Mouse (Mus musculus) midbrain, embryonic 13.5 days (tissue): ENCODE measurements at regions not wholly inside any gene's neighbourhood (a gene's known extent, or its start where the extent isn't known, plus 50 kb on each side); places are given as distances from the start of the nearest gene placed in this dataset.

Experiments used
- ATAC-seq: fragments of 200-750 bp; cut with Nextera tagmentation; 2 replicates; pipeline ENCODE4 v1.8.0; 2017; ENCODE audit warnings: mild to moderate bottlenecking, moderate TSS enrichment, moderate library complexity
- H3K27ac ChIP-seq: fragments of 300-500 bp; sonication (generic); 2 replicates; pipeline ENCODE4 v1.5.1; 2015; ENCODE audit warnings: inconsistent platforms, mild to moderate bottlenecking, moderate library complexity
- H3K27me3 ChIP-seq: fragments of 300-500 bp; sonication (generic); 2 replicates; pipeline ENCODE4 v1.6.1; 2015; ENCODE audit warnings: mild to moderate bottlenecking, inconsistent platforms
- H3K36me3 ChIP-seq: fragments of 300-500 bp; sonication (generic); 2 replicates; pipeline ENCODE4 v1.6.1; 2015; ENCODE audit warnings: mild to moderate bottlenecking, inconsistent platforms
- H3K4me1 ChIP-seq: fragments of 300-500 bp; sonication (generic); replicated peaks from 2 replicates; pipeline ENCODE4 v1.6.1; 2015; ENCODE audit warnings: inconsistent platforms
- H3K4me2 ChIP-seq: fragments of 300-500 bp; sonication (generic); replicated peaks from 2 replicates; pipeline ENCODE4 v1.6.1; 2015; ENCODE audit warnings: moderate library complexity, mild to moderate bottlenecking, inconsistent platforms
- H3K4me3 ChIP-seq: fragments of 300-500 bp; sonication (generic); replicated peaks from 2 replicates; pipeline ENCODE4 v1.5.1; 2015; ENCODE audit warnings: mild to moderate bottlenecking, inconsistent platforms
- H3K9ac ChIP-seq: fragments of 300-500 bp; sonication (generic); replicated peaks from 2 replicates; pipeline ENCODE4 v1.6.1; 2015; ENCODE audit warnings: mild to moderate bottlenecking, inconsistent platforms
- H3K9me3 ChIP-seq: fragments of 300-500 bp; sonication (generic); 2 replicates; pipeline ENCODE4 v1.6.1; 2016; ENCODE audit warnings: mild to moderate bottlenecking, inconsistent platforms
- WGBS: fragments of 180-500 bp; shearing (Covaris S2); methylation state at CpG from one replicate; pipeline ENCODE4 v1.1.7; 2015; 5-methylcytosine and 5-hydroxymethylcytosine counted together

DNA sequence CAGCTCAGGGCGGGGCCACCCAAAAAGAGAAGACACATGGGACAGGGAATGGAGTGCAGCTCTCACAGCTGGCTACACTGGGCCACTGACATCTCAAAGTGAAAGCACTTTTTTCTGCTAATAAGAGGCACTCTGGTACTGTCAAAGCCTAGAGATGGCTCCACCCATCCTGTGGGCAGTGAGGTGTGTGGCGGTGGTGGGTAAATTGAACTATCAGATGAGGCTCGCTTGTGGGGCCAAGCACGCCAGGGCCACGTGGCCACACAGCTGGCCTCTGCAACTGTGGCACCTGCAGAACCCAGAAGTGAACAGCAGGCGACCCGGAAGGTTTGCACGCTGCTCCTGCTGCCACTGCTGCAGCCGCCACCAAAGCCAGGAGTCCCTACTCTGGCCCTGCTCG lies 756.6 kb downstream of the A830018L16Rik start:
- no peak overlapping the region for H3K4me2 ChIP-seq
- no peak overlapping the region for H3K9ac ChIP-seq
- no peaks in the 10 kb centered on the region for H3K36me3 ChIP-seq
- no peaks in the 10 kb centered on the region for H3K9me3 ChIP-seq
- no peaks in the 10 kb centered on the region for H3K27me3 ChIP-seq
- H3K27ac ChIP-seq, result no peak overlapping the region
- H3K4me3 ChIP-seq, result no peak overlapping the region
- H3K4me1 ChIP-seq, result no peaks in the 10 kb centered on the region
- no peak for ATAC-seq
- WGBS, result 87% methylated on average over 10 of the region's 10 CpGs

DNA sequence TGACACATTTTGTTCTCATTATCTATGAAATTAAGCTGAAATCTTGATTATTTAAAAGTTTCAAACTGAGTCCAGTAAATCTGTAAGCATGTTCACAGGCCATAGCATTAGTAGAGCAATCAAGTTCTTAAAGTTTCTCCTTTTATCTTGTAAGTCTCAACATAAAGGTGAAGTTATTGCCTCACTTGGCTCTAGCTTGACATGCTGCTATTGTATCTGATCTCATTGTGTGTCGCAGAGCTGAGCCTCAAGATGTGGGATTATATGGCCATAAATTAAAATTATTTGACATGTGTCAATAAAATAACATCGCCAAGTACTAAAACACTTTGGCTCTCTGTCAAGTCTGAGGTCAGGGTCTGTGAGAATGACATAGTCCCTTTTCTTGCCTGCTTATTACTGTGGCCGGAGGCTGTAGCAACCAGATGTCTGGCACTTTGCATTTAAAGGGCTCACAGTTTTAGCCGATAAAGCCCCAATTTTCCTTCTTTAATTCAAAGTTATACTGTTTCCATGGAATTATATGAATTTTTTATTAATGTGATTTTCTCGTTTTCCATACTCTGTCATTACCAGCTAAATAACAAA lies 775.8 kb downstream of the A830018L16Rik start:
- Histone ChIP-seq H3K9me3 (no peaks in the 10 kb centered on the region), H3K27ac (no peak overlapping the region), H3K36me3 (no peaks in the 10 kb centered on the region), H3K4me2 (no peak overlapping the region), H3K27me3 (no peaks in the 10 kb centered on the region), H3K4me1 (no peaks in the 10 kb centered on the region), H3K4me3 (no peak overlapping the region), H3K9ac (no peak overlapping the region)
- ATAC-seq, result no peak
- WGBS, result 77% methylated on average over 5 of the region's 5 CpGs

DNA sequence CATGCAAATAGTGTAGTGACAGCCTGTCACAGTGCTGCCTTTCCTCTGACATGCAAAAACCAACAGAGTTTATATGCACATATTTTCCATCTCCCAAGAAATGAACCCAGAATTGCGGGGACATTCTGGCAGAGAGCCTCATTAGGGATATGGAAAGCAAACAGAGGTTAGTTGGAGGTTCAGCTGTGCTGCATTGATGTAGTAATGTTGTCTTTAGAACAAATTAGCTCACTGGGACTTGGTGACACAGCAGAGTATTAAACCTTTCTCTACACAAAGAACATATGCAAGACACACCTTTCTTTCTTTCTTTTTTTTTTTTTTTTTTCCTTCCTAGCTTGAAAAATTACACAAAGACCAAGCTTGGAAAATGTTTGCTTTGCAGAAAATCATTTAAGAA lies 778.7 kb downstream of the A830018L16Rik start:
- 67% methylated on average over 1 of the region's 1 CpGs for WGBS
- H3K27me3 ChIP-seq, result no peaks in the 10 kb centered on the region

DNA sequence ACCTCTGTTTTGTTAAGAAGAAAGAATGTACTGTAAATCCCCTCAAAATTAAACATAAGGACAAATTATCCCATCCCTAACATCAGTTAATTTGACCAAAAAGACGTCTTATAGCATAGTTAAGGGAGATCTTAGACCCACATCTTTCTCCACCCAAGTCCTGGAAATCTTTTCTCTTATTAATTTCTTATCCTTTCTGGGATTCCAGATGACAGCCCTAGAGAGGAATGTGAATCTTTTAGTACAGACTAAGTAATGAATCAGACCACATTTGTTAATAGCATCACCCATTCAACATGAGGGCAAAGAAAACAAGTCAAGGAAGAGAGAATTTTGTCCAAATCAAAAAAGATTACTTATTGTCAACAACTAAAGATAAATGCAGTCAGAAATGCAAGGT lies 817.2 kb downstream of the A830018L16Rik start:
- Histone ChIP-seq H3K27ac (no peak overlapping the region), H3K27me3 (no peaks in the 10 kb centered on the region), H3K36me3 (no peaks in the 10 kb centered on the region), H3K4me1 (no peaks in the 10 kb centered on the region), H3K4me3 (no peak overlapping the region), H3K9me3 (no peaks in the 10 kb centered on the region), H3K9ac (no peak overlapping the region), H3K4me2 (no peak overlapping the region)
- no peak for ATAC-seq
- WGBS, result 68% methylated on average over 1 of the region's 1 CpGs

More for the DNA sequence above, 778.7 kb downstream of the A830018L16Rik start:
- no peak for ATAC-seq
- no peak overlapping the region for H3K4me3 ChIP-seq
- no peaks in the 10 kb centered on the region for H3K4me1 ChIP-seq
- no peak overlapping the region for H3K4me2 ChIP-seq
- no peak overlapping the region for H3K27ac ChIP-seq
- H3K9ac ChIP-seq, result no peak overlapping the region
- no peaks in the 10 kb centered on the region for H3K9me3 ChIP-seq
- no peaks in the 10 kb centered on the region for H3K36me3 ChIP-seq

DNA sequence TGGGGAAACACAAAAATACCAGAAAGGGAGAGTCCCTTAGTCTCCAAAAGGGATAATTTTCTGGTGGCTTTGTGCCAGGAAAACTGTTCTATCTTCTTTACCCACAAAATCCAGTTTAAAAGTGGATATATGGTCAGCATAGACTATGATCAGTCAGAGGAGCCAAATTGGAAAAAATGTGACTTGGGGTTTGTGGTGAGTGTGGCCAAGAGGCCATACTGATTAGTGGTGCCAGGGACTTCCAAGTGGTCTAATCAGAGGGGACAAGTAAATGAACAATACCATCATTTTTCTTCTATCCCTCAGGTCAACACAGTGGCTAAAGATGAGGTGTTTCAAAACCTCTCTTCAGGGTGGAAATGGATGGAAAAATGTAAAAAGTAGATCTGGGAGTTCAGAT lies 828.2 kb downstream of the A830018L16Rik start:
- no peak overlapping the region for H3K27ac ChIP-seq
- no peak for ATAC-seq
- no peaks in the 10 kb centered on the region for H3K36me3 ChIP-seq
- no peaks in the 10 kb centered on the region for H3K4me1 ChIP-seq
- no peaks in the 10 kb centered on the region for H3K27me3 ChIP-seq
- no peaks in the 10 kb centered on the region for H3K9me3 ChIP-seq
- H3K4me2 ChIP-seq, result no peak overlapping the region
- no peak overlapping the region for H3K4me3 ChIP-seq
- no peak overlapping the region for H3K9ac ChIP-seq

DNA sequence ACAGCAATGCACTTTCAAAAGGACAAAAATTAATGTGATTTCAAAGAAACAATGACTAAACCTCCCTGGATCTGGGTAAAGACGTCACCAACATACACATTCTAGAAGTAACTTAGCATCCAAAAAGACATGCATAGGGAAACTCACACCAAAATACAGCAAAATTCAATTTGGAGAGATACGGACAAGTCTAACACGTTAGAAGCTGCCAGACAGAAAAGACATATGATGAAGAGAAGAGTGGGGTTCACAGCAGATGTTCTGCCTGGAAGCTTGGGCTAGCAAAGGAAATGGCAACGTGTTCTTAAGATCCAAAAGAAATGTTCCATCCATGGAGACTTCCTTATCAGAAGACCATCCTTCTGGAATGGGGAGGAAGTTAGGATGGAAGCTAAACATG lies 868.6 kb downstream of the A830018L16Rik start:
- 94% methylated on average over 4 of the region's 4 CpGs for WGBS
- no peak overlapping the region for H3K4me3 ChIP-seq
- H3K4me2 ChIP-seq, result no peak overlapping the region
- no peak overlapping the region for H3K27ac ChIP-seq
- no peaks in the 10 kb centered on the region for H3K27me3 ChIP-seq
- H3K9me3 ChIP-seq, result no peaks in the 10 kb centered on the region
- no peaks in the 10 kb centered on the region for H3K36me3 ChIP-seq
- H3K9ac ChIP-seq, result no peak overlapping the region
- no peak for ATAC-seq
- no peaks in the 10 kb centered on the region for H3K4me1 ChIP-seq

DNA sequence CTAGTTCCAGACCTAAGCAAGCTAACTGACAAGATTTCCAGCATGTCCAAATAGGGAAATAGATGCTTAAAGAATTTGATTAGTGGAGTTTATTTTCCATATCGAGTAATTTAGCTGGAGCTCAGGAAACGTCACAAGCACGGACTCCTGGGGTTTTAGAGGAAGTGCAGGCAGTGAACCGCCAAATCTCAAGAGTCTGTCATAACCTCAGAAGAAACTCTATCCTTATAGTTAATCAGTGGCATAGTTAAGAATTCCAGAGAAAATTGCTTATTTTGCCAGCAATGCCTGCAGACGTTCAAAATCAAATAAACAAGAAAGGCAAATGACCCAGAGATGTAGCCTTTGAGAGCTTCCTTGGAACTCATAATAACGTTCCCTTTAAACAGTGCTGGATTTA lies 871.6 kb downstream of the A830018L16Rik start:
- Histone ChIP-seq H3K27me3 (no peaks in the 10 kb centered on the region), H3K36me3 (no peaks in the 10 kb centered on the region), H3K9me3 (no peaks in the 10 kb centered on the region), H3K27ac (no peak overlapping the region), H3K9ac (no peak overlapping the region), H3K4me1 (no peaks in the 10 kb centered on the region), H3K4me3 (no peak overlapping the region), H3K4me2 (no peak overlapping the region)
- 83% methylated on average over 6 of the region's 6 CpGs for WGBS
- ATAC-seq, result no peak

DNA sequence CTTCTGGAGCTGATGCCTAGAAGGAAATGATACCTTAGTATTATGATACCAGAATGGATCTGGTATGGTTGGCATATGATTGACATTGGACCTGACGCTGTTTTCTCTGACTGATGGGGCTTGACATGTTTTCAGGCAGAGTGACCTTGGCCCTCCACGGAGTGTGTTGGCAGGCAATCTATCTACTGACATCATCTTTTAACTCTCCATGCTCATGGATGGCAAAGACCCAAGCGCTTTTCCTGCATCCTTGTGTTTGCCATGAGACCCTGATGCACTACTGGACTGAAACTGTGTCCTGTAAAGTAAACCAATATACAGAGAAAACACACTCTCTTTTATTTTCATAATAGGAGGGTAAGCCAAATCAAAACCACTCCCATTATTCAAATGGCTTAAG lies 872.1 kb downstream of the A830018L16Rik start:
- Histone ChIP-seq H3K36me3 (no peaks in the 10 kb centered on the region), H3K27ac (no peak overlapping the region), H3K4me1 (no peaks in the 10 kb centered on the region), H3K9ac (no peak overlapping the region), H3K4me2 (no peak overlapping the region), H3K27me3 (no peaks in the 10 kb centered on the region), H3K4me3 (no peak overlapping the region), H3K9me3 (no peaks in the 10 kb centered on the region)
- no peak for ATAC-seq
- WGBS, result 84% methylated on average over 3 of the region's 3 CpGs

DNA sequence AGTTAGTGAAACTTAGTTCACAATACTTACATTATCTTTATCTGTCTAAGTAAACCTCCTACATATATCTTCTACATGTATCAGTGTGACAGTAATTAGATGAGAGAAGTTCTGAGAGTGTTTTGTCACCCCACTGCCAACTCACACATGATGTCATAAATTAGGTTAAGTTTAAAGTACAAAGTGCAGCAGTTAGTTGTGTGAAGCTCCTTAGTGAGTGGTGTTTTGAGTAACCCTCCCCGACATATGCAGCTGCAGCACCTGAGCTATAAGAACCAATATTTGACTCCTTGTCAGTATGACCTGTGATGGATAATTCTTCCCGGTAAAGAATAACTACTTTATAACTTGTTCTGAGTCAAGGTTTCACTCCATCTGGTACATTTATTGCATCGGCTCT lies 874.6 kb downstream of the A830018L16Rik start:
- Histone ChIP-seq H3K4me3 (no peak overlapping the region), H3K9ac (no peak overlapping the region), H3K4me2 (no peak overlapping the region), H3K36me3 (no peaks in the 10 kb centered on the region), H3K27ac (no peak overlapping the region), H3K9me3 (no peaks in the 10 kb centered on the region), H3K4me1 (no peaks in the 10 kb centered on the region), H3K27me3 (no peaks in the 10 kb centered on the region)
- no peak for ATAC-seq
- WGBS, result 94% methylated on average over 3 of the region's 3 CpGs

DNA sequence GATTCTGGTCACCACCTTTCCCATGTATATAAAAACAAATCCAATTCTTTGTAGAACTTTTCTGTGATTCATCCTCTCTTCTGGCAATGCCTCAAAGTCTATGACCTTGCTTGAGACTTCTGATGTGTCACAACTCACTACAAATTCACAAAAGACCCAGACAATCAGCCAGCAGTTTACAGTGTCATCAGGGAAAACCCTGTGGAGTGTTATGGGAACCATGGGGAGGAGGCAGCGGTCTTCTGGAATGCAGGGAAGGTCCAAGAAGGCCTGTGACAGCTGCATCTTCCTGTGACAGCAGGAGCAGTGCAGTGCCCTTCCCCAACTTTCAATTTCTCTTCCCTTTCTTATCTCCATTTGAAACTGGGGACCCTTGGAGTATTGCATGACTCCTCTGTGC lies 877.9 kb downstream of the A830018L16Rik start:
- Histone ChIP-seq H3K4me1 (no peaks in the 10 kb centered on the region), H3K9ac (no peak overlapping the region), H3K4me2 (no peak overlapping the region), H3K27me3 (no peaks in the 10 kb centered on the region), H3K9me3 (no peaks in the 10 kb centered on the region), H3K36me3 (no peaks in the 10 kb centered on the region), H3K4me3 (no peak overlapping the region), H3K27ac (no peak overlapping the region)
- no peak for ATAC-seq
- WGBS, result 47% methylated on average over 1 of the region's 1 CpGs

DNA sequence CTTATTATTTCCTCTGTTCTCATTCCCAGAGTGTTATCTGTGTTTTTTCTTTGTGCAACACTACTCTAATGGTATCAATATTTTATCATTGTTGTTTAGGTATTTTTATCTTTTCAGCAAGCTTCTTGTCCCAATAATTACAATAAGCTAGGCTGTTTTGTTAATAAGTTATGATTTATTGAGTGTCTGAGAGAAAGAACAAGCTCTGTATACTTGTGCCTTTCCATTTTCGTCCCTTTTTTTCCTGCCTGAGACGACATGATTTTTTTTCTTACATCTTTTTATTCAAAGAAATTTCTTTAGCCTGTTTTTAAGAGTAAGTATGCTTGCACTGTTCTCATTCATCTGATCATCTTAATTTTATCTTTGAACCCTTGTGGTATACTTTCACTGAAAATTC lies 904.1 kb downstream of the A830018L16Rik start:
- Histone ChIP-seq H3K27ac (no peak overlapping the region), H3K4me2 (no peak overlapping the region), H3K4me1 (no peaks in the 10 kb centered on the region), H3K27me3 (no peaks in the 10 kb centered on the region), H3K4me3 (no peak overlapping the region), H3K9me3 (no peaks in the 10 kb centered on the region), H3K36me3 (no peaks in the 10 kb centered on the region), H3K9ac (no peak overlapping the region)
- no peak for ATAC-seq
- 90% methylated on average over 2 of the region's 2 CpGs for WGBS

DNA sequence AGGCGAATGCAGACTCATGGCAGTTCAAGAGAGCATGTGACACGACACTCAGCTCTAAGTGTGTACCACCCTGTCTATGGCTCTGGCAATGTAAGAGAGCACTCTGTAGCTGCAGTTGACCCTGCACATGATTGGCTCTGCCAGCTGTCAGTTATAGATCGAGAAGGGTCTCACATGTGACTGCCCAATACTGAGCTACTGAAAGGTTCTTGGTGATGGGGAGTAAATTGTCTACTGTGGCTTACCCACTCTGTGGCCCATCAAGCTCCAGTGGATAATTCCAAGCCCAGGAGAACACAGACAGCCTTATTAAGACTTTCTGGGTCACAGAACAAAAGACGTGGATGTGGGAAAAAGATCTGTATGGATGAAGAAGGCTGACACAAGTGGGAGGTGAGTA lies 920.3 kb downstream of the A830018L16Rik start:
- H3K27me3 ChIP-seq, result no peaks in the 10 kb centered on the region
- no peak overlapping the region for H3K4me3 ChIP-seq
- H3K4me1 ChIP-seq, result no peaks in the 10 kb centered on the region
- no peak for ATAC-seq
- no peak overlapping the region for H3K9ac ChIP-seq
- no peaks in the 10 kb centered on the region for H3K9me3 ChIP-seq
- no peaks in the 10 kb centered on the region for H3K36me3 ChIP-seq
- 91% methylated on average over 4 of the region's 4 CpGs for WGBS
- H3K4me2 ChIP-seq, result no peak overlapping the region
- H3K27ac ChIP-seq, result no peak overlapping the region

DNA sequence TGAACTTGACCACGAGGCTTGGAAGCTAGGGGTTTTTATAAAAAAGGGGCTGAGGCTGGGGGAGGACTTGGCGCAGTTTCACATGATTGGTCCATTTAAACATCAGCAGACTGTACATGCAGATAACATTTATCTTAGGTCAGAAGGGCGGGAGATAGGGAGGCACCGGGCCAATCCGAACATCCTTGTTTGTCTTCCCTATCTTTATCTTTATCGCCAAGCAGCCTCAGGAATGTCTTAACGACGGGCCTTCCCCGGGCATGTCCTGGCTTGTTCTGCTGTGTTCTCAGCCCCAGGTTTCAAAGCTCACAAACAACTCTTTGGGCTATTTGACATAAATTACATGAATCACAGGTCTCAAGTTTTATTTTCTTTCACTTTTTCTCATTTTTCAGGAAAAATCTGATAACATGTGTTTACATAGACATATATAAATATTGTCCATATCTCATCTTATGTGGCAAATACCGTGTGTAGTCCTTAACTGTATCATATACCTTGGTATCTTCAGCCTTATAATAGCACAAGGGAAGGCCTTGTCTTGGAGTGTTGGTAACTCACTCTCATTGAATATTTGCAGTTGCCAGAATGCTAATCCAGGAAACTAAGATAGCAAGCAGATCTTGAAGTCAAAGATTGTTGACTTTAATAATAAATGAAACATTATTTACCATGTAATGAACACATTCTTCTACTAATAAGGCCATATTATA lies 931.0 kb downstream of the A830018L16Rik start:
- ATAC-seq, result no peak
- Histone ChIP-seq H3K4me1 (no peaks in the 10 kb centered on the region), H3K4me2 (no peak overlapping the region), H3K27me3 (no peaks in the 10 kb centered on the region), H3K36me3 (no peaks in the 10 kb centered on the region), H3K9me3 (no peaks in the 10 kb centered on the region), H3K9ac (no peak overlapping the region), H3K4me3 (no peak overlapping the region), H3K27ac (no peak overlapping the region)
- 92% methylated on average over 10 of the region's 10 CpGs for WGBS
